Mouse (Mus musculus) monocyte, adult 2 months (primary cell): ENCODE measurements around the gene Ddx4.

ENCODE experiments used
- DNase-seq, 2 experiments: peaks; one replicate each; pipeline ENCODE4 v3.0.0; 2022; ENCODE audit warnings: low spot score in 2 of 2, low read depth in 1 of 2

Ddx4 gene

GRCm38 (mm10) chr13:112652205-112652604 lies at the start of gene Ddx4:
Ddx4 (minus strand) TSS chr13:112652475.
- no peak for DNase-seq

GRCm38 (mm10) chr13:112701256-112701655 lies 49.0 kb upstream of the Ddx4 start:
- DNase-seq: no peak

- no peak for DNase-seq
Measured at GRCm38 (mm10) chr13:112695526-112696240, 43.4 kb upstream of the Ddx4 start.

GRCm38 (mm10) chr13:112692870-112693553 lies 40.7 kb upstream of the Ddx4 start:
- DNase-seq: no peak

- DNase-seq: no peak
Measured at GRCm38 (mm10) chr13:112686155-112686554, 33.9 kb upstream of the Ddx4 start.

GRCm38 (mm10) chr13:112683970-112684369 lies 31.7 kb upstream of the Ddx4 start:
- no peak for DNase-seq

- DNase-seq: no peak
Measured at GRCm38 (mm10) chr13:112683312-112683711, 31.0 kb upstream of the Ddx4 start.

- DNase-seq: no peak
Measured at GRCm38 (mm10) chr13:112678154-112678553, 25.9 kb upstream of the Ddx4 start.

GRCm38 (mm10) chr13:112673899-112674447 lies 21.7 kb upstream of the Ddx4 start:
- no peak for DNase-seq

- no peak for DNase-seq
Measured at GRCm38 (mm10) chr13:112672797-112673196, 20.5 kb upstream of the Ddx4 start.

- DNase-seq: no peak
Measured at GRCm38 (mm10) chr13:112671708-112672107, 19.4 kb upstream of the Ddx4 start.

GRCm38 (mm10) chr13:112667215-112667614 lies 14.9 kb upstream of the Ddx4 start:
- DNase-seq: no peak

GRCm38 (mm10) chr13:112666433-112667024 lies 14.3 kb upstream of the Ddx4 start:
- peak; percentile 19 to 51 for DNase-seq

GRCm38 (mm10) chr13:112661687-112662086 lies 9.4 kb upstream of the Ddx4 start:
- DNase-seq: no peak

- peak; percentile 64 to 81 for DNase-seq
Measured at GRCm38 (mm10) chr13:112660574-112661381, 8.5 kb upstream of the Ddx4 start, which contains the start of gene Slc38a9. Slc38a9 (plus strand) TSS chr13:112660751.

- no peak for DNase-seq
Measured at GRCm38 (mm10) chr13:112659986-112660573, 7.8 kb upstream of the Ddx4 start.

GRCm38 (mm10) chr13:112651183-112651582 lies 1.1 kb downstream of the Ddx4 start:
- no peak for DNase-seq

GRCm38 (mm10) chr13:112645529-112646186 lies 6.6 kb downstream of the Ddx4 start:
- no peak for DNase-seq

- no peak for DNase-seq
Measured at GRCm38 (mm10) chr13:112644996-112645395, 7.3 kb downstream of the Ddx4 start.

GRCm38 (mm10) chr13:112642897-112643296 lies 9.4 kb downstream of the Ddx4 start:
- no peak for DNase-seq
